Mouse (Mus musculus): Measurements from ENCODE around the gene Pik3r5. TPM values are rescaled to one million over a fixed set of nuclear protein-coding genes. Genes with fewer than 3 reads are reported as not detected.

The Pik3r5 gene
- total RNA-seq, 2 experiments from 2014 or later = 0.87 to 1.1 TPM

DNA sequence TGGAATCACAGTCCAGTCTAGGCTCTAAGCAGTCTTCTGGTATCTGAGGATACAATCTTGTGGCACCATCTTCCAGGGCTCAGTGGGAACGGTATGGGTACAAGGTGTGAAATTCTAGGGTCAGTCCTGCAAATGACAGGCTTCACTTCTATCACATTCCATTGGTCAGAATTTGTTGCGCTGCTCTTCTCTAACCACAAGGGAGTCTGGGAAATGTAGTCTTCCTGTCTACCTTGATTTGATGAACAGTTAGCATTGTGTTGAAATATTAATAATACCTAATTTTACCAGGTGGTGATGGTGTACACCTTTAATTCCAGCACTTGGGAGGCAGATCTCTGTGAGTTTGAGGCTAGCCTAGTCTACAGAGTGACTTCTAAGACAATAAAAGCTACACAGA lies 88.5 kb downstream of the Pik3r5 start:
- DNase-seq (ENCODE audit: low spot score in 2 of 2) = no peak

DNA sequence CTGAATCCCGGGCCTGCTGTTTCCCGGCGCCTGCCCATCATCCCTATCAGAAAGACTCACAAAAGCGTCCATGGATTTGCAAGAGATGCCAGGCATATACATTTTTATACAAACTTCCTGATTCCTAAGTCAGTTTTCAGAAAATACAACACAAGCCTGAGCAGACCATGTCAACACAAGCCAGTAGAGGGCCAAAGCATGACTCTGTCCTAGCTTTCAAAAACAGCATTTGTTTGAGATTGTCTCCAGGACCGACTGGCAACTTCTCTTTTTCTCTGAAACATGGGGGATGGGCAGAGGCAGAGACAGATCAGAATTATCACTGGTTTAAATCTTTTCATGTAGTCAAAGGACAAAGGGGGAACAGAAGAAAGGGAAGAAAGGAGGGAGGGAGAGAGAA lies 89.4 kb downstream of the Pik3r5 start:
- DNase-seq (ENCODE audit: low spot score in 2 of 2) = no peak

DNA sequence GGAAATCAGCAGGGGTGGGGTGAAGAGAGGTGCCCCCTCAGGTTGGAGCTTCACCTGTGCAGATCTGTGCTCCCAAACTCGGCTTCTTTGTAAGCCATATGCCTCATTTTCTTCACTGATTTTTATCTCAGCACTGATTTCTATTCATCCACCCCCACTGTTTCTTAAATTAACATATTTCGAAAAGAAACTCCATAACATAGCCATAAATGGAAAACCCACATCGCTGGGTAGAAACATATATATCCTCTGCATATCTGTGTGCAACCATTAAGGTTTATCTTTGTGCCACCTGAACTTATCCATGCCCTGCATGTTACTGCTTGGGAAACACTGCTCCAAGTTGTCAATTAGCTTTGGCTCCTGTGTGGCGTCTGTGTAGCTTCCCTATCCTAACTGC lies 94.5 kb downstream of the Pik3r5 start:
- DNase-seq (ENCODE audit: low spot score in 2 of 2) = no peak

DNA sequence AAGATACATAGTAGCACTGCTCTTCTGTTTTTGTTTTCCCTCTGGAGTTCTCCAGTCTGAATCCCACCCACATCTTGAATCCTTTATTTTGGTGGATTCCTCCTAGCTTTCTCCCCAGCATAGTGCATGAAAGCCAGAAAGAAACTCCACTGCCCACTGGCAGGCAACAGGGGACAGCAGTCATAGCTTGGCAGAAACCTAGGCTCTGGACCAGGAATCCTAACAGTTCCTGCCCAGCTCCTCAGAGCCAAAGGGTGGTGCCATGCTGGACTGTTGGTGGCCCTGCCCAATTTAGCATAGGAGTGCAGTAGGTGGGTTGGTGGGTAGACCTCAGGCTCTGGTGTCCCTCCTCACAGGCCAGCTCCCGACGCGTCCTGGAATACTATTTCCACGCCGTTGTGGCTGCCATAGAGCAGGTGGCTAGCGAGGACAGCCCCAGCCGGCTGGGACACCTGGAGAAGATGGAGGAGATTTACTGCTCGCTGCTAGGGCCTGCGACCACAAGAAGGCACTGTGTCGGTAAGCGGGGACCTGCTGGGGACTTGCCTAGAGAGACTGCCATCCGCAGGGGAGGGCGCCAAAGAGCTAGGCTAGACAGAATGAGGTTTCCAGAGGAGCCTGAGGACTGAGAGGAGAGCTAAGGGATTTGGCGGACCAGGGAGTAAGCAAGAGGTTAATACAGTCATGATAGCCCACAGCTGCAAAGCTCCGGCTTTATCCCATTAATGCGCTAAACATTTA lies 99.3 kb downstream of the Pik3r5 start:
- DNase-seq (ENCODE audit: low spot score in 2 of 2) = peak in 1 of 2 experiments; percentile 17

DNA sequence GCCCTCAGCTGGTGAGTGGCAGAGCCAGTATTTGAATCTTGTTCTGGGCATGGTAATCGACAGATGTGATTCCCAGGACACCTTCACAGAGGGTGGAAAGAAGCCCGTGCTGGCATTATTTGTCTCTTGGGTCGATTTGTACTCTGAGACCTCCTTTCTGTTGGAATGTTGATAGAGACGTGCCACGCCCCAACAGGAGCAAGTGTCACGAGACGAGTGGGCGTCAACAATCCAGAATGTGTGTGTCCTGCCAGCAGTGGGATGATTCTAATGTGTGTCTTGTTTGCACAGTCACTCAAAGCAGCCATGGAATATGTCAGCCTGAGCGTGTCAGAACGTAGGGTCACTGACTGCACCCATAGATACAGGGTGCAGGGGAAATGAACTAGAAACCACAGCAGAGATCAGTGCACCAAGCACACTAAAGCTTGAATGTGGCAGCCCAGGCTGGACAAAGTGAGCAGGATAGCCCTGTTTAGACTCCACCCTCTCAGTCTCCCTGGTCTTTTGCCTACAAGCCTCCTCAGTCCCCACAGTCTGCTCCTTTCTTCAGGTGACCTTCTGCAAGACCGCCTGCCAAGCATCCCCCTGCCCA lies 100.1 kb downstream of the Pik3r5 start:
- DNase-seq (ENCODE audit: low spot score in 2 of 2) = no peak

DNA sequence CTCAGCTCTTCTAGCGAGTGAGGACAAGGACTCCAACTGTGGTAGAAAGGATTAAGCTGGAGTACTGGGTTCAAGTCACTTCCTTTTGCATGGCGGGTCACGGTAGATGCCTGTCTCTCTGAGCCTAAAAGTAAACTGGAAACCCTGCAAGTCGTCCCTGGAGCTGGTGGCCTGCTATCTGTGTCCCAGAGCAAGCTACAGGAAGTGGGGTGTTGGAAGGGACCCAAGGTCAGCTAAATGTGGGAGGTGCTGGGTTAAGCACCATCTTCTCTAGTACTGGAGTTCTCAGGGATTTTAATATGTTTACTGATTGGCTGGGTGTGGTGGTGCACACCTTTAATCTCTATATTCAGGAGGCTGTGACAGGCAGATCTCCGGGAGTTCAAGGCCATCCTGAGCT lies 100.9 kb downstream of the Pik3r5 start:
- DNase-seq (ENCODE audit: low spot score in 2 of 2) = no peak

DNA sequence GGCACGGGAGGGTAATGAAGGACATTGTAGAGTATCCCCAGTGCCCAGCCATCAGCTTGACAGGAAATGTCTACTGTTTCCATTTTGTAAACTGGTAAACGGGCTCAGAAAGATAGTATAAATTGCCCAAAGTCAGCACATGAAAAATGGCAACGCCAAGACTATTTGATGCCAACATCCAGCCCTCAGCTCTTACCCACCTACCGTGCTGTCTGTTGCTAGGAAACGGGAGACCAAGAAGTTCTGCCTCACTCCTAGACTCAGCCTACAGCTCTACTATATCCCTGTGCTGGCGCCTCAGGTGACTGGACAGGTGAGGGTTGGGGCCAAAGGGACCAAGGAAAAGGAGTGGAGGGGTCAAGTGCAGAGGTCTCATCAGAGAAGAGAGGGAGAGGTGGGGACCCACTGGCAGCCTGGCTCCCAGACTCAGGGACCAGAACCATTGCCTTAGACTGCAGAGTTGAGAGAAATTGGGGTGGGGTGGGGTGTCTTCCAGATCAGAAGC lies 102.1 kb downstream of the Pik3r5 start:
- no peak for DNase-seq (ENCODE audit: low spot score in 2 of 2)

DNA sequence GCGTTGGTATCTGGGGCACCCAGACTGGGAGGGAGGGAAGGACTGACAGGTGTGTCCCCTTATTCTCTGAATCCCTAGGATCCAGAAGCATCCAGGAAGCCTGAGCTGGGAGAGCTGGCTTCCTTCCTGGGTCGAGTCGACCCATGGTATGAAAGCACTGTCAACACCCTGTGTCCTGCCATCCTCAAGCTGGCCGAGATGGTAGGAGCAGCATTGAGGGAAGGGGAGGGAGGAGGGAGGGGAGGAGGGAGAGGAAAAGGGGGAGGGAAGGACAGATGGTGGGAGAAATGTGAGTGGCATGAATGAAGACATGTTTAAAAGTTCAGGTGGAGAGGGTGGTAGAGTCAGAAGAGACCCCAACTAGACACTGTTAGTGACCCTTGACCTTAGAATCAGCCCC lies 104.1 kb downstream of the Pik3r5 start:
- no peak for DNase-seq (ENCODE audit: low spot score in 2 of 2)

DNA sequence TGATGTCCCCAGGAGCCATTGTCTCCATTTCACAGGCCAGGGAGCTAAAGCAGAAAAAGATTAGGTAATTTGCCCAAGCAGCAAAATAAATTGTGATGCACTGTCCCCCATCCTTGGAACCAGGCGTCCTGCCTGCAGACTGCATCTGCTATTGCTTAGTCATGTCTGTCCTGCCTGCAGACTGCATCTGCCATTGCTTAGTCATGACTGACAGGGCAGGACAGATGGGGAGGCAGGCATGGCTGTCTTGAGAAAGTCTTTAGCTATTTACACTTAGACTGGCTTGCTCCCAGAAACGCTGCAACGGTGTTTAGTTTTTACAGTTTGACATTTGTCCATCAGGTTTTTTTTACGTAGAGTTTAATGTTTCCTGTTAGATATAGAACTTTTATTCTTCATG lies 104.5 kb downstream of the Pik3r5 start:
- DNase-seq (ENCODE audit: low spot score in 2 of 2) = no peak

DNA sequence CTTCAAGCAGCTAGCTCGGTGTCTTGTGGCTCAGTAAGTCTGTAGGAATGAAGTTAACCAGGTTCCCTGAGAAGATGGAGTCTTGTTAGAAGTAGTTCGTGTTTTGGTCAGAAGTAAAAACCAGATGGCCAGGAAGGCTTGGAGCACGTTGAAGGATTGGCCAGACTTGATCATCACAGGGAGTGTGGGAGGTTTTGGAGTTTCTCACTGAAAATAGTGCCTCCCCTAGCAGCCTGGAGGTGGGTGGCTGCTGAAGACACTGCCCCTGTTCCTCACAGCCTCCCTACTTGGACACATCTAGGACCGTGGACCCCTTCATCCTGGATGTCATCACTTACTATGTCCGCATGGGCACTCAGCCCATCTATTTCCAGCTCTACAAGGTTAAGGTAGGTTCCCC lies 107.7 kb downstream of the Pik3r5 start:
- DNase-seq (ENCODE audit: low spot score in 2 of 2) = no peak

DNA sequence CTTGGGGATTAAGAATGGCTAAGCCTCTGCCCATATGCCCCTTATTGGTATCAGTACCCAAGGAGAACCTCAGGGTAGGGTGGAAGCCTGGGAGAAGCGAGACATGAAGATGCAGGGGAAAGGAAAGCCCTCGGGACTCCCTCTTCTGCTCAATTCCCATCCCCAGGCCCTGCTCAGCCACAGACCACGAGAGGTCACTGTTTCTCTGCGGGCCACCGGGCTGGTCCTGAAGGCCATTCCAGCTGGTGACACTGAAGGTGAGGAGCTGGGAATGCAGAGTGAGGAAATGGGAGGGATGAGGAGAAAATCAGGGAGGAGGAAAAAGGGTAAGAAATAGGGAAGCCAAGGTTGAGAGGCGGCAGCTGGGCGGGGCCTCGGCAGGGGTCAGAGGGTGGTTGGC lies 112.6 kb downstream of the Pik3r5 start:
- peak in 1 of 2 experiments; percentile 16 for DNase-seq (ENCODE audit: low spot score in 2 of 2)

DNA sequence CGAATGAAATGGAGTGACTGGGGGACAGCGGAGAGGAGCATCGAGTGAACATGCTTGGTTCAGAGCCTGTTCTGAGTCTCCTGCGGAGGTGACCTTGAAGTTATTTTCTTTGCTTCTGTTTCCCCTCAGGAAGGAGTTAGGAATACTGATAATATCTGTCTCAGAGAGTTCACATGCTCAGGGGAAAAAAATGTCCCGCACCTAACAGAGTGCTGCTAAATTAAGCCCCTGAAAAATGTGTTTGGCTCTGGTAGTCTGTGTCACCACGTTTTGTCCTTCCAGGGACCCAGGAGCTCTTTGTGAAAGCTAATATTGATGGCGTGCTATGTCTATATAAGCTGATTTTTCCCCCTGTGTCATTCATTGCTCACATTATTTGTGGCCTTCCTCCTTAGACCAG lies 113.3 kb downstream of the Pik3r5 start:
- no peak for DNase-seq (ENCODE audit: low spot score in 2 of 2)

DNA sequence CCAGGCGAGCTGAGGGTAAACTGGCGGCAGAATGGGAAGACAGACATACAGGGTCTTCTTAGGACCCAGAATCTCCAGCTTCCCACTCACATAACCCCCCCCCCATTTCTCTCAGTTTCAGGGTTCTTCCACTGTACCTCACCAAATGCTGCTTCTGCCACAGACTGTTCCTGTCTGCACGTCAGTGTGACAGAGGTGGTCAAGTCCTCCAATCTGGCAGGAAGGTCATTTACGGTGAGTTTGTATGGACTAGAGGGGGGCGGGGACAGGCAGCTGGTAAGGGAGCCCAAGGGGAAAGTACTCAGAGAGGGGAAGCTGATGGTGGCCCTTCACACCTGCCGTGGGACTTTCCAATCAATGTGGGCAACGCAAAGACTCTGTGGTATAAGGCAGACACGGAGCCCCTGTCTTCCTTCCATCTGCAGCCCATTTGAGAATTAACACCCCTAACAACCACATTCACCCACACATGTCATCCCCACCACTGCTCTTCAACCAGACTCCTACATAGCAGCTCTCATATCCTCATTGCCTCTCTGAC lies 113.8 kb downstream of the Pik3r5 start:
- no peak for DNase-seq (ENCODE audit: low spot score in 2 of 2)

Other genes starting within 250 kb of the Pik3r5 start
- 10 to 100 TPM; 16.8 to 23.4 TPM for gene Ntn1, start 31.3 kb upstream of the Pik3r5 start, total RNA-seq (2021)
- gene Pik3r6, start 70.9 kb downstream of the Pik3r5 start, total RNA-seq (2021) = 1 to 10 TPM; 4.7 to 5.0 TPM
- gene Mfsd6l, start 124.1 kb downstream of the Pik3r5 start, total RNA-seq (2021) = under 1 TPM; 0.34 to 0.56 TPM
- gene Ccdc42, start 154.9 kb downstream of the Pik3r5 start, total RNA-seq (2021) = under 1 TPM in 1 of 2 experiments, not detected in 1; 0.53 TPM